Mouse (Mus musculus): ENCODE data around the gene Kirrel3. TPM values are rescaled to one million over a fixed set of nuclear protein-coding genes. Genes with fewer than 3 reads are reported as not detected.

Gene Kirrel3
- total and polyA plus RNA-seq, 2 experiments from 2014 or later: 0.29 to 0.42 TPM

DNA sequence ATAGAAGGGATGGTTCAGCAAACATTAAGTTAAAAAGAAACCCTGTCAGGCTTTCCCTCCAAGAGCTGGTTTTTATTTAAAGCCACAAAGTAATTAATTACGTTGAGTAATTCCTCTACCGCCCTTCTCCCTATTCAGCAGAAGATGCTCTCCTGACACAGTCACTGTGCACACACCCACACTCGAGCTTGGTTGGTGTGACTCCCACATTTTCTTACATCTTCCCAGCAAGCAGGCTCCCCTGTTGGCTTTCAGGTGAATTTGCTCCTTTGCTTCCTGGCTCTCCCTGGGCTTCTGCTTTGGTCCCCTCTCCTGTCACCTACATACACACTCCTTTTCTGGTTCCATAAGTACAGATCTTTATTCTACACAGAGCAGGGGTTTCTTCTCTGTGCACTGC, 203.7 kb downstream of the Kirrel3 start:
- Histone ChIP-seq H3K4me3 (ENCODE audit: low read depth, low read length) (no peak overlapping the region), H3K36me3 (replicated peaks; ENCODE audit: control insufficient read depth, insufficient read depth, low read length) (no peaks in the 10 kb centered on the region), H3K27ac (ENCODE audit: low read depth) (no peak overlapping the region), H3K4me1 (ENCODE audit: control insufficient read depth, insufficient read depth) (no peaks in the 10 kb centered on the region), H3K9ac (replicated peaks; ENCODE audit: low read depth, low read length) (no peak overlapping the region), H3K4me2 (ENCODE audit: low read depth, low read length) (no peak overlapping the region), H3K9me3 (replicated peaks; ENCODE audit: control insufficient read depth, low read length) (no peaks in the 10 kb centered on the region), H3K27me3 (ENCODE audit: control insufficient read depth, insufficient read depth, low read length) (no peaks in the 10 kb centered on the region)
- ATAC-seq (ENCODE audit: insufficient read depth, low read depth): no peak
- DNase-seq (ENCODE audit: low spot score): no peak
- TF ChIP-seq EP300 (IDR thresholded peaks at IDR 0.05; ENCODE audit: low read depth) (no peak), CTCF (IDR thresholded peaks at IDR 0.05; ENCODE audit: low read depth) (no peak)
- 70% methylated on average over 3 of the region's 3 CpGs for WGBS

DNA sequence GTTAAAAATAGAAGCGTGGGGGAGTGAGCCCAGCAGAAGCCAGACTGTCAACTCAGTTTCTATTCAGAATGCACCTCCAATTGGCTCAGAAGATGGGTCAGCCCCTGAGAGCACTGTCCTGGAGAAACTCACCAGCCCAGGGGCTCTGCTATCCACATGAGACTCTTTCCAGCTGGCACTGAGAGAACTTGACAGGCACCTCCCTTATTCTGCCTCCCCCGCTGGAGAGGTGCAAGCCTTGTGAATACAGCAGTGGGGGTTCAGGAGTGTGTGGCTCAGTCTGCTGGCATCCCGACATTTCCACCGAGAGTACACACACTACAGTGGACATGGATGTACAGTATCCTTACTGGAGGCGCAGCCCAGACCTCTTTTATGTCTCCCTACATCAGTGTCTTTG, 210.0 kb downstream of the Kirrel3 start:
- no peak for ATAC-seq (ENCODE audit: insufficient read depth, low read depth)
- 52% methylated on average over 5 of the region's 5 CpGs for WGBS
- no peaks in the 10 kb centered on the region for H3K27me3 ChIP-seq (ENCODE audit: control insufficient read depth, insufficient read depth, low read length)

DNA sequence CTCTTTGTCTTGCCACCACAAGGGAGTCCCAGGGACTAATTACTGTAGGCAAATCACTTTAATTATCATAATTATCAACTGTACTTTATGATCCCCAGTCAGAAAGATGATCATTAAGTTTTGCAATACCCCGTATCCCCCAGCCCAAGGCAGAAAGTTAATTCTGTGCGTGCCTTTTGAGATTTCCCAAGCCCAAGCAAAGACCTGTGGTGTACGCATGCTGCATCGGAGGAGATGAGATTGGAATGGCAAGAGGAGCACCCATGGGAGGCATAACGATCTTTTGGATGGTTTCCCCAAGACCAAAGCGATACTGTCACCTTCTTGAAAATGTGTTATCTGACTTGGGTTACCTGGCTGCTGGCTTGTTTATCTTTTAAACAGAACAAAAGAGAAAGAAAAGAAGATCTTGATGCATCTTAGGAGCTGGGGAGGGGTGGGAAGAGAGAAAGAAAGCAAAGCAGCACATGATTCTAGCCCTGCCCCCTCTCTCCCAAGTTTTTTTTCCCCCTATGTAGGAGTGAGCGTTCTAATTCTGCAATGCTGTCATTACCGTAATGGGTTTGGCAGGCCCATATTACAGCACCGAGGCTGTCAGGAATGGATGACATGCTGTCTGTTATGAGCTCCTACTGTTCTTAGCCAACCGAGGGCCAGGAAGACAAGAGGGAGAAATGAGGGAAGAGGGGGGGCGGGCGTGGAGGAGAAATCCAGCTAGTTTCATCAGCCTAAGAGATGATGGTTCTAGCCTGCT, 218.0 kb downstream of the Kirrel3 start:
- 77% methylated on average over 12 of the region's 12 CpGs for WGBS
- TF ChIP-seq CTCF (IDR thresholded peaks at IDR 0.05; ENCODE audit: low read depth) (no peak), EP300 (IDR thresholded peaks at IDR 0.05; ENCODE audit: low read depth) (no peak)
- DNase-seq (ENCODE audit: low spot score) (no peak), ATAC-seq (ENCODE audit: insufficient read depth, low read depth) (no peak)
- H3K4me1 ChIP-seq (ENCODE audit: control insufficient read depth, insufficient read depth): no peaks in the 10 kb centered on the region
- H3K4me2 ChIP-seq (ENCODE audit: low read depth, low read length): no peak overlapping the region
- no peak overlapping the region for H3K4me3 ChIP-seq (ENCODE audit: low read depth, low read length)
- H3K27me3 ChIP-seq (ENCODE audit: control insufficient read depth, insufficient read depth, low read length): no peaks in the 10 kb centered on the region
- H3K9ac ChIP-seq (replicated peaks; ENCODE audit: low read depth, low read length): no peak overlapping the region
- no peaks in the 10 kb centered on the region for H3K9me3 ChIP-seq (replicated peaks; ENCODE audit: control insufficient read depth, low read length)
- no peaks in the 10 kb centered on the region for H3K36me3 ChIP-seq (replicated peaks; ENCODE audit: control insufficient read depth, insufficient read depth, low read length)
- no peak overlapping the region for H3K27ac ChIP-seq (ENCODE audit: low read depth)

More for the DNA sequence above, 210.0 kb downstream of the Kirrel3 start:
- Histone ChIP-seq H3K4me1 (ENCODE audit: control insufficient read depth, insufficient read depth) (no peaks in the 10 kb centered on the region), H3K9me3 (replicated peaks; ENCODE audit: control insufficient read depth, low read length) (no peaks in the 10 kb centered on the region), H3K27ac (ENCODE audit: low read depth) (no peak overlapping the region), H3K9ac (replicated peaks; ENCODE audit: low read depth, low read length) (no peak overlapping the region), H3K36me3 (replicated peaks; ENCODE audit: control insufficient read depth, insufficient read depth, low read length) (no peaks in the 10 kb centered on the region), H3K4me2 (ENCODE audit: low read depth, low read length) (no peak overlapping the region), H3K4me3 (ENCODE audit: low read depth, low read length) (no peak overlapping the region)
- no peak for DNase-seq (ENCODE audit: low spot score)
- TF ChIP-seq CTCF (IDR thresholded peaks at IDR 0.05; ENCODE audit: low read depth) (no peak), EP300 (IDR thresholded peaks at IDR 0.05; ENCODE audit: low read depth) (no peak)

DNA sequence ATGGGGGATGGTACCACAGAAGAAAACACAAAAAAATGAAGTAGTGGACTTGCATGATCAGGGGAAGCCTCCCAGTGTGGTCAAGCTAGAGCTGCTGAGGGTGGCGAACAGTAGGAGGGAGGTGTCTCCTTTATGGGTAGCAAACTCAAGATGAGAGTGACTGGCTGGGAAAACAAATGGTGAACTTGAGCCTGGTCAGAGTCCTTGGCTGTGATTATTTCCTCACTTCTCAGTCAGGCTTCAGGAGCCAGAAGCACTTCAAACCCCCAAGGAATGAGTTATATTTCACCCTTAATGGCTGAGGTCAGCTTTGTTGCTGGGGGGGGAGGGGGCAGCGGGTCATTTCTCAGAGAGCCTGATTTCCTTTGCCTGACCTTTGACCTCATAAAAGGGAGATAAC, 218.7 kb downstream of the Kirrel3 start:
- ATAC-seq (ENCODE audit: insufficient read depth, low read depth) (no peak), DNase-seq (ENCODE audit: low spot score) (no peak)
- Histone ChIP-seq H3K4me3 (ENCODE audit: low read depth, low read length) (no peak overlapping the region), H3K27me3 (ENCODE audit: control insufficient read depth, insufficient read depth, low read length) (no peaks in the 10 kb centered on the region), H3K36me3 (replicated peaks; ENCODE audit: control insufficient read depth, insufficient read depth, low read length) (no peaks in the 10 kb centered on the region), H3K27ac (ENCODE audit: low read depth) (no peak overlapping the region), H3K9ac (replicated peaks; ENCODE audit: low read depth, low read length) (no peak overlapping the region), H3K4me2 (ENCODE audit: low read depth, low read length) (no peak overlapping the region), H3K9me3 (replicated peaks; ENCODE audit: control insufficient read depth, low read length) (no peaks in the 10 kb centered on the region), H3K4me1 (ENCODE audit: control insufficient read depth, insufficient read depth) (no peaks in the 10 kb centered on the region)
- 50% methylated on average over 2 of the region's 2 CpGs for WGBS
- no peak for TF ChIP-seq CTCF (IDR thresholded peaks at IDR 0.05; ENCODE audit: low read depth)
- no peak for TF ChIP-seq EP300 (IDR thresholded peaks at IDR 0.05; ENCODE audit: low read depth)

DNA sequence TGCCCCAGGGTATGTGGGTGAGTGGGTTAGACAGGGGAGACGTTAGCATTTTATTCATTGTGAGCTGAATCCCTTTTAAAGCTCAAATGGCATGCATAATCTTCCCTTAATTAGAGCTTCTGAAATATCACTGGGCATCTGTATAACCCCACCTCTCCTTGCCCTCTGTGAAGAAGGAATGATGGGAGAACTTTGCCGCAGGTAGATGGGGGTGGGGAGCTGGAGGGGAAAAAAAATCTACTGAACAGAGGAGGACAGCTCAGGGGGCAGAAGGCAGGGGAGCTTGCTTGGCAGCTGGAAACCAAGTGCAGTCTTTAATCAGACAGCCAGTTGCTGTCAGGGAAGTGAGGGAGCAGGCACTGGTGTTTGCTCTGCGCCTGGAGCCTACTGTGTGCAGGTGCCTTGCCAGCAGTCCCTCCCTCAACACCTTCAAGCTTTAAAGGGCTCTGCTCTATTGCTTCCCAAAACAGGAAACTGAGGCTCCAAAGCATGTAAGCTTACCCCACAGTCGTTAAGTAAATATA, 220.7 kb downstream of the Kirrel3 start:
- Histone ChIP-seq H3K9ac (replicated peaks; ENCODE audit: low read depth, low read length) (no peak overlapping the region), H3K27me3 (ENCODE audit: control insufficient read depth, insufficient read depth, low read length) (no peaks in the 10 kb centered on the region), H3K9me3 (replicated peaks; ENCODE audit: control insufficient read depth, low read length) (no peaks in the 10 kb centered on the region), H3K4me3 (ENCODE audit: low read depth, low read length) (no peak overlapping the region), H3K4me2 (ENCODE audit: low read depth, low read length) (no peak overlapping the region), H3K4me1 (ENCODE audit: control insufficient read depth, insufficient read depth) (no peaks in the 10 kb centered on the region), H3K36me3 (replicated peaks; ENCODE audit: control insufficient read depth, insufficient read depth, low read length) (no peaks in the 10 kb centered on the region), H3K27ac (ENCODE audit: low read depth) (no peak overlapping the region)
- ATAC-seq (ENCODE audit: insufficient read depth, low read depth): no peak; the same call in 1 of the 2 replicates
- no peak for DNase-seq (ENCODE audit: low spot score)
- 34% methylated on average over 4 of the region's 4 CpGs for WGBS
- TF ChIP-seq EP300 (IDR thresholded peaks at IDR 0.05; ENCODE audit: low read depth) (no peak), CTCF (IDR thresholded peaks at IDR 0.05; ENCODE audit: low read depth) (no peak)
